Mouse (Mus musculus) ovary, postnatal 14 days (tissue): ENCODE measurements around the gene Rnf11.
A peak's percentile ranks its signal among the peaks of the same experiment; 100 is the strongest.

Source experiments
- DNase-seq: peaks from one replicate; pipeline ENCODE4 v3.0.0; 2022; ENCODE audit warnings: low spot score

The Rnf11 gene

GRCm38 (mm10) chr4:109484621-109485020, at the start of gene Rnf11:
Gene Rnf11, minus strand, starts transcription at chr4:109484728.
- DNase-seq: no peak

- DNase-seq: no peak
These were observed 46.6 kb upstream of the Rnf11 start, which contains the start of gene 4930522H14Rik for GRCm38 (mm10) chr4:109531111-109531510. Gene 4930522H14Rik, minus strand, starts transcription at chr4:109531297.

DNA sequence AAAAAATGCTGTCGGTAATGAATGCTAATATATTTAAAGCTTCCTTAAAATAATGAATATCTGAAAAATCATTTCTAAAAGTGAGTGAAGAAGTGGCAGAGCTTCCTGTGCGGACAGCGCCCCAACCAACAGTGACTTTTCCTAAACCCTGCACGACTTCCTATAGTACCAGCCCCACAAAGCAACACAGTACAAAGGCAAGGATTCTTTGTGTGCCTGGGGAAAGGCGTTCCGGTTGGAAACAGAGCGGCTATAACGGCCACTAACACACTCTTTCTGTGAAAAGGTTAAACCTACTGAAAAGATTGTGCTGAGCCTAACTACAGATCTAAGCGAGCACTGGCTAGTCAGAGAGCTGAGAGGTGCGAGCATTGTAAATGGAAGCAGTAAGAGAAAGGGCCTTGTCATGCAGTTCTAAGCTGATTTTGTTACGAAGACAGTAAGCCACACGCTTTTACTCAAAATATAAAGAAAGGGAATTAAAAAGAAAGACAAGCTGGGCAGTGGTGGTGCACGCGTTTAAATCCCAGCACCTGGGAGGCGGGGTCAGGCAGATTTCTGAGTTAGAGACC, 45.8 kb upstream of the Rnf11 start:
- DNase-seq: no peak

DNA sequence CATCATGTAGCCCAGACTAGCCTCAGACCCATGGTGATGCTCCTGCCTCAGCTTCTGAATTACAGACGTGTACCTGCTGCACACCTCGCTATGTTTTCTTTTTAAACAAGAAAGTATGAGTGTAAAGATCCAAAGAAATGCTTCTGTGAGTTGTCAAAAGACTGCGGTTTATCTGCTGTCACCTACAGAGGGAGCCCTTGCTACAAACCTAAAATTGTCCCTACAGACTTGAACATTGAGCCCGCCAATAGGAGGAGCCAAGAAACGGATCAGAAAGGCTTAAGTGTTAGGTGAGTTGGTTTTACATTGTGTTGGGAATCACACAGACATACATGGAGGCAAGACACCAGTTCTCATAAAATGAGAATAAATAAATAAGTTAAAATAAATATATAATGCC, 20.4 kb upstream of the Rnf11 start:
- peak; percentile 50 for DNase-seq

DNA sequence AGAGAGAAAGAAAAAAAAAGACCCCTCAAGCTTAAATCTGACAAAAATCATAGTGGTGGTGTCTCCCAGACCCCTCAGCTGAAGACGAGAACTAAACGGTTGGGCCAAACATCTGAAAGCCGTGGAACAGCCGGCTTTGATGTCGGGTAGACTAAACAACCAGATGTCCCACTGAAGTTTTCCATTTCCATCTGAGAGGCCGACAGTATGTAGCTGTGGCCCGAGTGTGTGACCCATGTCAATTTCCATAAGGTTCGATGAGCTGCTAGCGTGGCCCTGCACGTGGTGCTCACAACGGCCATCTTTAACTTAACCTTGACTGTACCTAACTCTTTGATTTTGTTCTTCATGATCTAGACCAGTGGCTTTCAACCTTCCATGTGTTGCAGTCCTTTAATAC, 13.9 kb upstream of the Rnf11 start:
- DNase-seq: no peak

DNA sequence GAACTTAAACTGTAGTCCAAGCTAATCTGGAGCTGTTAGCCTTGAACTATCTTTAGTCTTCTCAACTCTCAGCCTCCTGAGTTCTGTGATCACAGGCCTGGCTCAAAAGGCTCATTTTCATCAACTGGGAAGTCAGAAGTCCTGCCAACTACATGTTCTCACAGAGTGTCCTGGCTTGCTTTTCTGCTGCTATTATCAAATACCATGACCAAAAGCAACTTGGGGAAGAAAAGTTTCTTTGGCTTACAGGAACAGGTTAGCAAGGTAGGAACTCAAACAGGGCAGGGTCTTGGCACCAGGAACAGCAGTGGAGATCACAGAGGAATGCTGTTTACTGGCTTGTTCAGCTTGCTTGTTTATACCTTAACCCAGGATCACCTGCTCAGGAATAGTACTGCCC, 9.1 kb upstream of the Rnf11 start:
- DNase-seq: no peak

DNA sequence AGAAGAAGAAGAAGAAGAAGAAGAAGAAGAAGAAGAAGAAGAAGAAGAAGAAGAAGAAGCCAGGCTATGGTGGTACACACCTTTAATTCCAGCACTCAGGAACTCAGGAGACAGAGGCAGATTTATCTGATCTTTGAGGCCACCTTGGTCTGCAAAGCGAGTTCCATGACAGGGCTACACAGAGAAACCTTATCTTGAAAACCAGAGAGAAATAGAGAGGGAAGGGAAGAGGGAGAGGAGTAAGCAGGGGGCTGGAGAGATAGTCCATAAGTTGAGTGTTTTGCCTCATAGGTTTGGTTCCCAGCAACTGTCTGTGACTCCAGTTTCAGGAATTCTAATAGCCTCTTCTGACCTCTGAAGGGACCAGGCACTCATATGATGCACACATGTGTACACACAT, 4.3 kb upstream of the Rnf11 start:
- DNase-seq: no peak

- no peak for DNase-seq
These were observed 1.8 kb downstream of the Rnf11 start for GRCm38 (mm10) chr4:109482701-109483100.

DNA sequence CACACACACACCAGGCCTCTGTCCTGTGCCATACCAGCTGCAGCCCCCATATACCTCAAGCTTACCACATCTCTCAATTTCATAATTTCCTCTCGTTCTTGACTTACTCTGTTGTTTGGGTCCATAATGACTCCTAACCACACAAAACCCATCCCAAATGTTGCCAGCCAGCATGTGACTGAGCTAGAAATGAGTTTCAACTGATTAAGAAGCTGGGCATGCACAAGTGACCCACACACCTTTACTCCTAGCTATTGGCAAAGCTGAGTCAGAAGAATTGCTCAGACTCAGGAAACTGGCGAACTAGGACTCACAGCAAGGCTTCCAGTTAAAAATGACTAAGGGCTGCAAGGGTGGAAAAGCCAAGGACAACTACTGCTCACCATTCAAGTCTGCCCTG, 3.1 kb downstream of the Rnf11 start:
- no peak for DNase-seq

- DNase-seq: no peak
These were observed 7.1 kb downstream of the Rnf11 start for GRCm38 (mm10) chr4:109477454-109477853.

DNA sequence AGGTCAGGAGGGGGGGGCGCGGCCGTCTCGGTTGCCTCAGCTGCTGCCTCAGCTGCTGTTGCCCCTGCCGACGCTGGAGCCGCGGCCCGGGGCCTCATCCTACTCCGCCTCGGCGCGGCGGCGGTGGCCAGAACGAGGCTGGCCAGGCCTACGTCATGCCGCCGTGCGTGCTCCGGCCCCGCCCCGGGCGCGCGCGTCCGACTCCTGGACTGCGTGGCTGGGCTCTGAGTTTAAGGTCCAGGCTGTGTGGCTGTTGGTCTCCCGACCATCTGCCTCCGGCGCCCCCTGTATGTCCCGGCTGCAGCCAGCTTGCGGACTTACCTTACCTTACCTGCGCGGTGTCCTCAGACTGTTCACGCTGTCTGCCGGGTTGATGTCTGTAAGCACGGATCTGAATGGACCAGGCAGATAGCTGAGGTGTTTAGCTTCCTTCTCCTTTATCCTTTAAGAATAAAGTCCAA, 7.9 kb downstream of the Rnf11 start:
- DNase-seq: peak; percentile 87

DNA sequence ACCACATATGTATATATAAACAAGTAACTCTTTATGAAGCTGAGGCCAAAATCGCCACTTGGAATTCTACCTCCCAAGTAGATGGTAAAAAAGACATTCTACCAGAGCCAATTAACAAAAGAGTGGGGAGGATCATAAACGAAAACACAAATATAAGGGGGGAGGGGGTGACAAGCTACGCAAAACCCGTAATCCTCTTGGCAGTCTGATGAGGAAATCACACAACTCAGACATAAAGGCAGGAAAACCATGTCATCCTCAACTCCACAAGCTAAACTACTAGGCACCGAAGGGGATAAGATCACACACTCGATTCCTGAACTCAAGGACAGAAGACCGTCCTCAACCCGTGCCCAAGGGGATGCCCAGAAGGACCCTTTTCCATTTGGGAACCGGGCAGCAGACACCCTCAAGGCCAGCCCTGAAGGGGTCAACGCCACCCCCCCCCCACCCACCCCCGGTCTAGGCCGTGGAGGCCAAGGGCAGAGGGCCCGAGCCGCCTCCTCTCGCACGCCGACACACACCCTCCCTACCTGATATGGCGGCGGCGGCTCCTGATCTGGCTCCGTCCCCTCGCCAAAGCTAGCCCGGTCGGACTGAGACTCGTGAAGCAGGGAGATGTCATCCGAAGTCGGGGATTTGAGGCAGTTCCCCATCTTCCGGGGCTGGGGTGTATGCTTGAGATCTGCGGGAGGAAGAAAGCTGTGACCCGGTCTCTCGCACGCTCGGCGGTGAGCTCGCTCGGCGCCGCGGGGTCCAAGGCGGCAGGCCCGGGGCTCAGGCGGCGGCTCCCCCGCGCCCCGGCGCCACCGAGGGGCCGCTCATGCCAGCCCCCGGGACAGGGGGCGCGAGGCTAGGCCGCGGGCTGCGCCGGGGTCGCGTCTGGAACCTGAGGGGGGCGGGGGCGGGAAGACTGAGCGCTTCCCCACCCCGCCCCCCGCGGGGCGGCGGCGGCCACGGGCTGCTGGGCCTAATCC, 8.7 kb downstream of the Rnf11 start:
- peak; percentile 37 for DNase-seq

DNA sequence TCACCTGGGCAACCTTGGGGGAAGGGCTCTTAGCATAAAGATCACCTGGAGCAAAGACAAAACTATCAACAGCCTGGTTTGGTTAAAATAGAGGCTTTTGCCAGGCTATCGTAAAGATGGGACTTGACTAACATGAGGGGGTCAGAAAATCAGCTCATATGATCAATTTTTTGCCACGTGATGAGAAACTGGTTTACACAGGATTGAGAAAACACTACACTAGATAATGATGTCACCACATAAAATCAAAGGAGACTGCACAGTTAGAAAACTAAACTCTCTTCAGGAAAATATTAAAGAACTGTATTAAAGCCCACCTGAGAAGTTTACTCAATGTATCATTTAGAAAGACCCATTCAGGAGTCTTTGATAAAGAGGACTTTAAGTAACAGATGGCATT, 9.4 kb downstream of the Rnf11 start:
- no peak for DNase-seq

GRCm38 (mm10) chr4:109472566-109472965, 12.0 kb downstream of the Rnf11 start:
- no peak for DNase-seq

- no peak for DNase-seq
These were observed 12.9 kb downstream of the Rnf11 start for GRCm38 (mm10) chr4:109471606-109472005.

- no peak for DNase-seq
These were observed 16.8 kb downstream of the Rnf11 start for GRCm38 (mm10) chr4:109467687-109468086.

GRCm38 (mm10) chr4:109463892-109464291, 20.6 kb downstream of the Rnf11 start:
- no peak for DNase-seq

DNA sequence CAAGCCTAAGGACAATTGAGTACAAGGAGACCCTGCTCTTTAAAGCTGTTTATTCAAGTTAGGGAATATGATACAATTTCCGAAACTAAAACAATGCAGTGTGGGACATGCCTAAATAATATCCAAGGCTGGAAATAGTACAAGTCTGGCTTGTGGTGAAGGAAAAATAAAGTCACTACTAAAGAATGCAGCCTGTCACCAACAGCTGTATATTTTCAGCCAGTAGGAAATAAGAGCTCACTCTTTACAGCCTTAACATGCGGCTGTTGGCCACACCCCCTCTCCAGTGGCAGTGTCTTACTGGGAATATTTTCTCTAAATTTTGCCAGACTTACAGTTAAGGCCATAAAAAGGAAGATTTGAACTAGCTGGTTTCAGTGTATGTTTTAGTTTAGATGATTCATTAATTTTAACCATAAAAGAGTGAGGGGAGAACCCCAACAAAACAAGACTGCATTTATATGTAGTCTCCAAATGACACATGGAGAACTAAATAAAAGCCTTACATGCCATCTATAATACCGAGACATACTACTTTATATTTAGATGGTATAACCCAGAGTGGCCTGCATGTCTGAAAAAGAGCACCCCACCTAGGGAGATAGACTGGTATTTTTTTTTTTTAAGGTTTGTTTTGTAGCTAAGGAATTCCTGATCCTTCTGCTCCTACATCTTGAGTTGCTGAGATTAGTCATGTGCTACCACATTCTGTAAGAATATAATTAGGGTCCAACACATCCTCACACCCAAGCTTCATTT, 23.9 kb downstream of the Rnf11 start:
- no peak for DNase-seq

GRCm38 (mm10) chr4:109456821-109457220, 27.7 kb downstream of the Rnf11 start:
- DNase-seq: no peak

DNA sequence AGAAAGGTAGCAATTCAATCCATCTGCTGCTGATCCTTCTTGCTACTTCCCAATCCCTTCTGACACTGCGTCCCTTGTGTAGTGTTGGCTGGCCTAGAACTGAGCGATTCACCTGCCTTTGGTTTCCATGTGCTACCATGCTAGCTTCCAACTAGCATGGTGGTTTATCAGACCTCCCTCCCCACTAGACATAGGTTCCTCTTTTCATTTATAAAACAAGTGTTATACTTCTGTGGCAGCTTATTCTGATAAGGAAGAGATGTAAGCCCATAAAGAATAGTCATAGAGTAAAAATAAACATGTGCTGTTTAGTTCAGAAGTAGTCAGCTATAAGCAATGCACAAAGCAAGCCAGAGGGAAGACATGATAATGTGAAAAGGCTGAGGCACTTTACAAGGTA, 36.0 kb downstream of the Rnf11 start:
- no peak for DNase-seq

DNA sequence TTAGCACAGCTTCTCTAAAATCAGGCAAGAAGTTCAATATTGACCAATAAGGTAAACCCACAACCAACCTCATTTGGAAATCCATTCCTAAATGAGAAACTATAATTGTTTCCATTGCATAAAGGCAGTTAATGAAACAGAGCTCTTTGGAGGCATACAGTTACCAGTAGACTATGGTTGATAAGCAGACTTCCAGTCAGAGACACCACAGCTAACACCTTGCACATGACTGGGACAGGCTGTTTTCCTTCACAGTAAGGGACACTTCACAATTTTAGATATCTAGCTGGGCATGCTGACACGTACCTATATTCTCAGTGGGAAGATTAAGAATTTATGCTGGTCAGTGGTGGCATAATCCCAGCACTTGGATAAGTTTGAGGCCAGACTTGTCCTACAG, 38.6 kb downstream of the Rnf11 start:
- no peak for DNase-seq

DNA sequence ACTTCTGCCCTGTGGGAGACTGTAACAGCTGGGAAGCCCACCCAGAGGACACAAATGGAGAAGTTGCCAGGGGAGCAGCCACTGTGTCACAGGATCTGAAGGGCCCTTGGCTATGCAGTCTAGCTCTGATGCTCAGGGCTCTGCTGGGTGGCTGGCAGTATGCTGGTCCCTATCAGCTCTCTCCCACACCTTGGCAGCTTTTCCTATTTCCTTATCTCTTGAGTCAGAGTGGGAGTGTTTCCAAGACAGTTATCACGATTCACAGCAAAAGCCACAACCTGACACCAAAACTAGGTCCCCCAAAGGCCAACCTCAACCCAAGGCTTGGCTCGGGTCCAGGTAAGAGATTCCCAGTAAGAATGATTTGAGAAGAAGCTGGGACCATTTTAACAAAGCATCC, 39.1 kb downstream of the Rnf11 start:
- DNase-seq: no peak

DNA sequence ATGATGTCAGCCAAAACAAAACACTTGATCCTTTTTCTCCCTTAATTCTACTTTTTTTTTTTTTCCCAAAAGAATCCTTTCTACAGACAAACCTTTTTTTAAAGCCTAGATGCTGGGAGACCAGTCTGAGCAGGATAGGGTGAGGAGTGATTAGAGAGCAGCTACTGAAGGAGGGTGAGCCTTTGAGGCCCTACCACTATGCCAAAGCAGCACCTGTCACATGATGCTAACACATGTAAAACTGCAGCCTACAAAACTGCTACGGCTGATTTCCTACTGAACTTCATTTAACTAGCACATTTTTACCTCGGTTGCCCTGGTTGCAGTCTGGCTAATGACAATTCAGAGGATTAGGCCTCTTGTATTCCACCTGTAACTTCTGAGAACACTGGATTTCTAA, 39.6 kb downstream of the Rnf11 start:
- no peak for DNase-seq
